Mouse (Mus musculus) MEL (cell line): Measurements from ENCODE around the gene Shroom1. TPM values are rescaled to one million over a fixed set of nuclear protein-coding genes. Genes with fewer than 3 reads are reported as not detected.

ENCODE experiments used
- DNase-seq: peaks from one replicate; pipeline ENCODE4 v3.0.0; 2011; ENCODE audit warnings: low read depth, low spot score
- H3K27ac ChIP-seq: 2 replicates; pipeline ENCODE4 v1.5.1; 2012; ENCODE audit warnings: low read depth, mild to moderate bottlenecking, control low read depth, low read length, moderate library complexity; ENCODE audit not compliant: control insufficient read depth
- H3K27me3 ChIP-seq, 2 experiments: fragments of 150-350 bp in 1 of 2; sonication (generic) in 1 of 2; 2 replicates each; pipeline ENCODE4 v1.6.1; 2012; ENCODE audit warnings: low read length in 2 of 2, mild to moderate bottlenecking in 2 of 2, improper control_type of control experiment in 1 of 2, moderate library complexity in 1 of 2; ENCODE audit not compliant: insufficient read depth in 2 of 2, control insufficient read depth in 1 of 2
- H3K36me3 ChIP-seq, 2 experiments: 2 replicates each; pipeline ENCODE4 v1.6.1; 2012 to 2014; ENCODE audit warnings: low read length in 2 of 2, improper control_type of control experiment in 1 of 2, inconsistent platforms in 1 of 2, mild to moderate bottlenecking in 1 of 2; ENCODE audit not compliant: insufficient read depth in 2 of 2, control insufficient read depth in 1 of 2
- H3K4me1 ChIP-seq, 2 experiments: fragments of 150-350 bp in 1 of 2; sonication (generic) in 1 of 2; 2 replicates each; pipeline ENCODE4 v1.6.1; 2012; ENCODE audit warnings: low read length in 2 of 2, improper control_type of control experiment in 1 of 2, mild to moderate bottlenecking in 1 of 2; ENCODE audit not compliant: insufficient read depth in 2 of 2, control insufficient read depth in 1 of 2
- H3K4me3 ChIP-seq, 2 experiments: fragments of 150-350 bp in 1 of 2; sonication (generic) in 1 of 2; 2 replicates each; pipeline ENCODE4 v1.5.1; 2012; ENCODE audit warnings: low read depth in 2 of 2, low read length in 2 of 2, mild to moderate bottlenecking in 2 of 2, moderate library complexity in 2 of 2, control low read depth in 1 of 2, improper control_type of control experiment in 1 of 2; ENCODE audit not compliant: control insufficient read depth in 1 of 2, insufficient read depth in 1 of 2
- H3K79me2 ChIP-seq: 2 replicates; pipeline ENCODE4 v1.6.1; 2012; ENCODE audit warnings: mild to moderate bottlenecking, low read length, moderate library complexity; ENCODE audit not compliant: control insufficient read depth, poor library complexity, insufficient read depth
- H3K9ac ChIP-seq: 2 replicates; pipeline ENCODE4 v1.6.1; 2012; ENCODE audit warnings: low read depth, mild to moderate bottlenecking, control low read depth, low read length, moderate library complexity; ENCODE audit not compliant: control insufficient read depth, poor library complexity, severe bottlenecking
- H3K9me3 ChIP-seq: fragments of 150-350 bp; sonication (generic); replicated peaks from 2 replicates; pipeline ENCODE4 v1.6.1; 2012; ENCODE audit warnings: mild to moderate bottlenecking, low read length, improper control_type of control experiment, moderate library complexity; ENCODE audit not compliant: insufficient read depth
- CHD1 ChIP-seq: IDR thresholded peaks from 2 replicates; pipeline ENCODE4 v1.6.1; 2012; ENCODE audit warnings: low read depth, mild to moderate bottlenecking, inconsistent platforms, low read length, improper control_type of control experiment
- CHD2 ChIP-seq: IDR thresholded peaks from 2 replicates; pipeline ENCODE4 v1.6.1; 2011; ENCODE audit warnings: low read length, improper control_type of control experiment
- ELF1 ChIP-seq: IDR thresholded peaks from 2 replicates; pipeline ENCODE4 v1.6.1; 2014; ENCODE audit warnings: low read depth, mild to moderate bottlenecking, inconsistent platforms, low read length, improper control_type of control experiment, moderate library complexity
- EP300 ChIP-seq, 2 experiments: IDR thresholded peaks; 2 replicates each; pipeline ENCODE4 v1.6.1; 2011; ENCODE audit warnings: improper control_type of control experiment in 2 of 2, low read length in 2 of 2, low read depth in 1 of 2, mild to moderate bottlenecking in 1 of 2
- GABPA ChIP-seq: IDR thresholded peaks from 2 replicates; pipeline ENCODE4 v1.6.1; 2012; ENCODE audit warnings: low read depth, mild to moderate bottlenecking, inconsistent platforms, low read length, improper control_type of control experiment, moderate library complexity
- MAFK ChIP-seq: IDR thresholded peaks from 2 replicates; pipeline ENCODE4 v1.6.1; 2011; ENCODE audit warnings: low read depth, mild to moderate bottlenecking, low read length, improper control_type of control experiment, borderline replicate concordance
- MEF2A ChIP-seq: IDR thresholded peaks from 2 replicates; pipeline ENCODE4 v1.6.1; 2014; ENCODE audit warnings: low read depth, mild to moderate bottlenecking, inconsistent platforms, low read length, improper control_type of control experiment; ENCODE audit not compliant: poor library complexity, insufficient replicate concordance, severe bottlenecking; ENCODE audit errors: extremely low read depth
- MXI1 ChIP-seq: IDR thresholded peaks from 2 replicates; pipeline ENCODE4 v1.6.1; 2011; ENCODE audit warnings: mild to moderate bottlenecking, low read depth, low read length, improper control_type of control experiment
- NELFE ChIP-seq: IDR thresholded peaks from 2 replicates; pipeline ENCODE4 v1.6.1; 2011; ENCODE audit warnings: low read depth, low read length, improper control_type of control experiment
- NRF1 ChIP-seq: IDR thresholded peaks from 2 replicates; pipeline ENCODE4 v1.6.1; 2014; ENCODE audit warnings: low read depth, mild to moderate bottlenecking, inconsistent platforms, low read length, improper control_type of control experiment, moderate library complexity; ENCODE audit not compliant: poor library complexity, insufficient read depth, severe bottlenecking
- POLR2AphosphoS2 ChIP-seq: IDR thresholded peaks from 2 replicates; pipeline ENCODE4 v1.6.1; 2011; ENCODE audit warnings: low read length, improper control_type of control experiment
- RAD21 ChIP-seq: IDR thresholded peaks from 2 replicates; pipeline ENCODE4 v1.6.1; 2011; ENCODE audit warnings: mild to moderate bottlenecking, low read depth, low read length, improper control_type of control experiment
- RCOR1 ChIP-seq: IDR thresholded peaks from 2 replicates; pipeline ENCODE4 v1.6.1; 2012; ENCODE audit warnings: low read depth, mild to moderate bottlenecking, inconsistent platforms, low read length, improper control_type of control experiment
- SIN3A ChIP-seq: IDR thresholded peaks from 2 replicates; pipeline ENCODE4 v1.6.1; 2012; ENCODE audit warnings: low read length, improper control_type of control experiment, inconsistent platforms
- UBTF ChIP-seq: IDR thresholded peaks from 2 replicates; pipeline ENCODE4 v1.6.1; 2012; ENCODE audit warnings: low read depth, mild to moderate bottlenecking, inconsistent platforms, low read length, improper control_type of control experiment, moderate library complexity, borderline replicate concordance; ENCODE audit not compliant: insufficient read depth
- polyA plus RNA-seq, 2 experiments: library from polyadenylated mRNA; stranded (reverse) in 1 of 2; unstranded in 1 of 2; fragments of >175 nt in 1 of 2; fragments of >200 nt in 1 of 2; gene quantifications; 2 replicates each; pipeline versions ENCODE4 v1.2.1 to v1.2.4; 2012; ENCODE audit warnings: low replicate concordance in 2 of 2, low read depth in 1 of 2; ENCODE audit not compliant: insufficient read length in 2 of 2, insufficient read depth in 1 of 2, missing spikeins in 1 of 2
- total RNA-seq: library from RNA; depleted of rRNA; stranded (reverse); fragments of 300-350 nt; gene quantifications from 2 replicates; pipeline ENCODE4 v1.2.3, GENCODE M21; 2012

The Shroom1 gene
- total and polyA plus RNA-seq, 3 experiments, result 0.19 TPM; not detected in 2

- TF ChIP-seq NELFE, result no peak
- Histone ChIP-seq H3K36me3 (no peaks in the 10 kb centered on the region; a peak in 1 of 4 replicates), H3K27ac (no peak overlapping the region), H3K4me3 (no peak overlapping the region), H3K9me3 (no peaks in the 10 kb centered on the region), H3K9ac (no peak overlapping the region), H3K27me3 (no peaks in the 10 kb centered on the region), H3K4me1 (no peaks in the 10 kb centered on the region), H3K79me2 (no peaks in the 10 kb centered on the region)
- DNase-seq, result no peak
These were observed 35.0 kb downstream of the Shroom1 start for GRCm38 (mm10) chr11:53491954-53492401.

DNA sequence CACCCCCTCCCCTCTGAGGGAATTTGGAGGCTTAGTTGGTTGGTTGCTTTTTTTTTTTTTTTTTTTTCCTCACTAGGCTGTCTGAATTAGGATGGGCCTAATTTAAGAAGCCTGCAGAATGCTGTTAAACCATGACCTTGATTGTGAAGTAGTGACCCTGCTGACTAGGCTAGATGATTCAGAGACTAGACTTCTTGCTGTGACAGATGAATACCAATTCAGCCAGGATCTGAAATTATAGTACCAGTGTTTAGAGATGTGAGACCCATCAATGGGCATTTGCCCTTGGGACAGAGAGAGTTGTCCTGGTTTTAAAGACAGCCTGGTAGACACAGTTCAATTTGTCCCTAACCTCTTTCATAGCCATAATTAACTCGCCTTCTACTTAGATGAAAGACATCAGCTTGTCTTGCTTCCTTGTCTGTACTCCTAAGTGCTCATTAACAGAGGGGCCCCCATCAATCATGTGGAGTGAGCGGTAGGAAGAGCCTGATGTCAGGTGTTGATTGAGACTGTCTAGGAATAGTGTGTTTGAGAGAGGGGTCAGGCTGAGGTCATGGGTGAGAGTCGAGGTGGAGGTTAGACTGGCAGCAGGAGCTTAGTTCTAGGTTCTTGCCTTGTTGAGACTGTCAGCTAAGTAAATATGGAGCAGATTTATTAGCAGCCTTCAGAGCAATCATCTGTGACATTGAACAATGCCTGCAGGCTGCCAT is 36.4 kb downstream of the Shroom1 start:
- Histone ChIP-seq H3K9ac (no peak overlapping the region), H3K27ac (no peak overlapping the region), H3K4me1 (0 out of 4 replicates have a peak, but pooled peaks cover 0 to 2% of the 10 kb centered on the region in 2 experiments), H3K79me2 (no peaks in the 10 kb centered on the region), H3K27me3 (no peaks in the 10 kb centered on the region), H3K9me3 (no peaks in the 10 kb centered on the region), H3K36me3 (no peaks in the 10 kb centered on the region; a peak in 1 of 4 replicates), H3K4me3 (no peak overlapping the region)
- TF ChIP-seq NRF1 (no peak), EP300 (IDR thresholded peaks at IDR 0.05; ENCODE audit: low read depth in 1 of 2, low read length in 2 of 2) (no peak), RAD21 (no peak), CHD2 (no peak)
- no peak for DNase-seq

GRCm38 (mm10) chr11:53495417-53495816 is 38.4 kb downstream of the Shroom1 start:
- no peaks in the 10 kb centered on the region for H3K36me3 ChIP-seq
- no peak for TF ChIP-seq POLR2AphosphoS2
- TF ChIP-seq MEF2A, result no peak
- TF ChIP-seq MXI1, result no peak
- no peak for TF ChIP-seq MAFK
- TF ChIP-seq CHD1, result no peak
- TF ChIP-seq SIN3A, result no peak
- no peak for TF ChIP-seq EP300 (IDR thresholded peaks at IDR 0.05; ENCODE audit: low read depth in 1 of 2, low read length in 2 of 2)
- TF ChIP-seq RCOR1, result no peak
- TF ChIP-seq ELF1, result no peak
- TF ChIP-seq GABPA, result no peak
- no peak for TF ChIP-seq UBTF

More at GRCm38 (mm10) chr11:53495417-53495816, 38.4 kb downstream of the Shroom1 start:
- no peaks in the 10 kb centered on the region for H3K27me3 ChIP-seq
- no peaks in the 10 kb centered on the region for H3K79me2 ChIP-seq
- H3K4me3 ChIP-seq, result no peak overlapping the region
- no peak overlapping the region for H3K9ac ChIP-seq
- 0 out of 4 replicates have a peak, but pooled peaks cover 0 to 2% of the 10 kb centered on the region in 2 experiments for H3K4me1 ChIP-seq
- H3K27ac ChIP-seq, result no peak overlapping the region
- H3K9me3 ChIP-seq, result no peaks in the 10 kb centered on the region
- DNase-seq, result no peak
